Mouse (Mus musculus): ENCODE results near the gene Gm43518.

GRCm38 (mm10) chr5:123880778-123881177, 46.4 kb upstream of the Gm43518 start:
- TF ChIP-seq CTCF (IDR thresholded peaks at IDR 0.05; ENCODE audit: extremely low read depth, insufficient read depth, insufficient read length, insufficient replicate concordance) = no peak
- no peak for TF ChIP-seq POLR2A (IDR thresholded peaks at IDR 0.05; ENCODE audit: low read depth, low read length)

Measured in spleen, adult 2 months (tissue).